Mouse (Mus musculus) midbrain, embryonic 12.5 days (tissue): ENCODE data around the gene Ppp1cc. TPM values are rescaled to one million over a fixed set of nuclear protein-coding genes. Genes with fewer than 3 reads are reported as not detected.
A peak's percentile ranks its signal among the peaks of the same experiment; 100 is the strongest.
"Not testable (repeated sequence)": the region's sequence is repeated elsewhere in the genome, so short reads cannot be mapped to it uniquely, and the experiment has no call there.

Experiments
- ATAC-seq: fragments of 200-750 bp; cut with Nextera tagmentation; 2 replicates; pipeline ENCODE4 v1.8.0; 2017; ENCODE audit warnings: low read depth, moderate TSS enrichment, moderate library complexity; ENCODE audit not compliant: low FRiP score
- H3K27ac ChIP-seq: fragments of 300-500 bp; sonication (generic); replicated peaks from 2 replicates; pipeline ENCODE4 v1.5.1; 2016; ENCODE audit warnings: mild to moderate bottlenecking
- H3K27me3 ChIP-seq: fragments of 300-500 bp; sonication (generic); 2 replicates; pipeline ENCODE4 v1.6.1; 2016; ENCODE audit warnings: mild to moderate bottlenecking
- H3K36me3 ChIP-seq: fragments of 300-500 bp; sonication (generic); 2 replicates; pipeline ENCODE4 v1.6.1; 2016
- H3K4me1 ChIP-seq: fragments of 300-500 bp; sonication (generic); 2 replicates; pipeline ENCODE4 v1.6.1; 2016
- H3K4me2 ChIP-seq: fragments of 300-500 bp; sonication (generic); replicated peaks from 2 replicates; pipeline ENCODE4 v1.6.1; 2016; ENCODE audit warnings: mild to moderate bottlenecking, moderate library complexity
- H3K4me3 ChIP-seq: fragments of 300-500 bp; sonication (generic); 2 replicates; pipeline ENCODE4 v1.5.1; 2016; ENCODE audit warnings: mild to moderate bottlenecking
- H3K9ac ChIP-seq: fragments of 300-500 bp; sonication (generic); replicated peaks from 2 replicates; pipeline ENCODE4 v1.6.1; 2016; ENCODE audit warnings: mild to moderate bottlenecking, moderate library complexity
- H3K9me3 ChIP-seq: fragments of 300-500 bp; sonication (generic); 2 replicates; pipeline ENCODE4 v1.6.1; 2016; ENCODE audit warnings: mild to moderate bottlenecking
- WGBS: fragments of 180-500 bp; shearing (Covaris S2); methylation state at CpG from one replicate; pipeline ENCODE4 v1.1.7; 2016; 5-methylcytosine and 5-hydroxymethylcytosine counted together
- polyA plus RNA-seq: library from polyadenylated mRNA; unstranded; fragments of >200 nt; fragmentation: Nextera tagmentation; extraction: Ambion mirVana; gene quantifications from 2 replicates; pipeline ENCODE4 v1.2.1, GENCODE M21; 2016

Gene Ppp1cc
- polyA plus RNA-seq, 1 experiment from 2014 or later, result 332 TPM

- Histone ChIP-seq H3K27me3 (no peaks in the 10 kb centered on the region), H3K27ac (peak overlapping the region; percentile 58), H3K9me3 (no peaks in the 10 kb centered on the region), H3K36me3 (no peaks in the 10 kb centered on the region), H3K9ac (peak overlapping the region; percentile 59), H3K4me2 (peak overlapping the region; percentile 67), H3K4me1 (peaks cover 17% of the 10 kb centered on the region), H3K4me3 (peak overlapping the region; percentile 38)
- WGBS, result 2% methylated on average over 20 of the region's 21 CpGs
- ATAC-seq, result peak; percentile 78
Observed at GRCm38 (mm10) chr5:122209591-122210368, 51.7 kb downstream of the Ppp1cc start.

- no peak overlapping the region for H3K27ac ChIP-seq
- no peaks in the 10 kb centered on the region for H3K27me3 ChIP-seq
- peaks cover 17% of the 10 kb centered on the region for H3K4me1 ChIP-seq
- H3K9ac ChIP-seq, result no peak overlapping the region
- no peak for ATAC-seq
- H3K9me3 ChIP-seq, result no peaks in the 10 kb centered on the region
- no peaks in the 10 kb centered on the region for H3K36me3 ChIP-seq
- peak overlapping the region; percentile 67 for H3K4me2 ChIP-seq
- no peak overlapping the region for H3K4me3 ChIP-seq
- WGBS, result 89% methylated on average over 8 of the region's 8 CpGs
Observed at GRCm38 (mm10) chr5:122210890-122211289, 52.8 kb downstream of the Ppp1cc start.

- H3K9ac ChIP-seq, result no peak overlapping the region
- H3K4me1 ChIP-seq, result peaks cover 17% of the 10 kb centered on the region
- ATAC-seq, result no peak
- WGBS, result 91% methylated on average over 8 of the region's 8 CpGs
- no peaks in the 10 kb centered on the region for H3K27me3 ChIP-seq
- no peak overlapping the region for H3K4me2 ChIP-seq
- no peaks in the 10 kb centered on the region for H3K9me3 ChIP-seq
- no peak overlapping the region for H3K4me3 ChIP-seq
- no peak overlapping the region for H3K27ac ChIP-seq
- H3K36me3 ChIP-seq, result no peaks in the 10 kb centered on the region
Observed at GRCm38 (mm10) chr5:122212125-122212524, 54.0 kb downstream of the Ppp1cc start.

- WGBS, result 92% methylated on average over 1 of the region's 1 CpGs
- H3K27ac ChIP-seq, ATAC-seq, H3K4me3 ChIP-seq, H3K27me3 ChIP-seq, H3K9me3 ChIP-seq, H3K36me3 ChIP-seq, H3K9ac ChIP-seq, H3K4me2 ChIP-seq: not testable (repeated sequence)
- peaks cover 17% of the 10 kb centered on the region for H3K4me1 ChIP-seq
Observed at GRCm38 (mm10) chr5:122212820-122213219, 54.7 kb downstream of the Ppp1cc start.

GRCm38 (mm10) chr5:122213861-122214260 is 55.8 kb downstream of the Ppp1cc start:
- Histone ChIP-seq H3K9me3 (no peaks in the 10 kb centered on the region), H3K4me2 (no peak overlapping the region), H3K27me3 (no peaks in the 10 kb centered on the region), H3K4me3 (no peak overlapping the region), H3K9ac (no peak overlapping the region), H3K36me3 (no peaks in the 10 kb centered on the region), H3K27ac (no peak overlapping the region), H3K4me1 (peaks cover 15% of the 10 kb centered on the region)
- WGBS, result 95% methylated on average over 6 of the region's 6 CpGs
- ATAC-seq, result no peak

- no peak overlapping the region for H3K9ac ChIP-seq
- WGBS, result 91% methylated on average over 6 of the region's 6 CpGs
- no peak overlapping the region for H3K4me3 ChIP-seq
- no peaks in the 10 kb centered on the region for H3K36me3 ChIP-seq
- ATAC-seq, result no peak
- H3K27ac ChIP-seq, result no peak overlapping the region
- no peaks in the 10 kb centered on the region for H3K27me3 ChIP-seq
- no peaks in the 10 kb centered on the region for H3K9me3 ChIP-seq
- no peak overlapping the region for H3K4me2 ChIP-seq
- H3K4me1 ChIP-seq, result peaks cover 7% of the 10 kb centered on the region; the same call in 1 of the 2 replicates
Observed at GRCm38 (mm10) chr5:122217636-122218035, 59.6 kb downstream of the Ppp1cc start.

- H3K27ac ChIP-seq, result no peak overlapping the region
- no peak overlapping the region for H3K9ac ChIP-seq
- no peaks in the 10 kb centered on the region for H3K27me3 ChIP-seq
- H3K36me3 ChIP-seq, result no peaks in the 10 kb centered on the region
- no peak for ATAC-seq
- H3K9me3 ChIP-seq, result no peaks in the 10 kb centered on the region
- H3K4me2 ChIP-seq, result no peak overlapping the region
- H3K4me3 ChIP-seq, result no peak overlapping the region
- 87% methylated on average over 12 of the region's 12 CpGs for WGBS
- H3K4me1 ChIP-seq, result peaks cover 8% of the 10 kb centered on the region; the same call in 1 of the 2 replicates
Observed at GRCm38 (mm10) chr5:122218109-122218905, 60.2 kb downstream of the Ppp1cc start.

- H3K9me3 ChIP-seq, result no peaks in the 10 kb centered on the region
- no peak overlapping the region for H3K4me3 ChIP-seq
- no peaks in the 10 kb centered on the region for H3K36me3 ChIP-seq
- peaks cover 8% of the 10 kb centered on the region; the same call in 1 of the 2 replicates for H3K4me1 ChIP-seq
- no peak overlapping the region for H3K9ac ChIP-seq
- H3K27me3 ChIP-seq, result no peaks in the 10 kb centered on the region
- no peak for ATAC-seq
- no peak overlapping the region for H3K27ac ChIP-seq
- WGBS, result 90% methylated on average over 7 of the region's 7 CpGs
- no peak overlapping the region for H3K4me2 ChIP-seq
Observed at GRCm38 (mm10) chr5:122218928-122219327, 60.9 kb downstream of the Ppp1cc start.

GRCm38 (mm10) chr5:122219655-122220629 is 61.9 kb downstream of the Ppp1cc start:
- Histone ChIP-seq H3K36me3 (no peaks in the 10 kb centered on the region), H3K4me2 (no peak overlapping the region), H3K9ac (no peak overlapping the region), H3K27me3 (no peaks in the 10 kb centered on the region), H3K9me3 (no peaks in the 10 kb centered on the region), H3K4me1 (peaks cover 8% of the 10 kb centered on the region; the same call in 1 of the 2 replicates), H3K4me3 (no peak overlapping the region), H3K27ac (no peak overlapping the region)
- no peak for ATAC-seq
- 77% methylated on average over 18 of the region's 18 CpGs for WGBS

GRCm38 (mm10) chr5:122221085-122221484 is 63.0 kb downstream of the Ppp1cc start:
- 94% methylated on average over 4 of the region's 4 CpGs for WGBS
- Histone ChIP-seq H3K4me3 (no peak overlapping the region), H3K4me2 (no peak overlapping the region), H3K9me3 (no peaks in the 10 kb centered on the region), H3K36me3 (no peaks in the 10 kb centered on the region), H3K27ac (no peak overlapping the region), H3K27me3 (no peaks in the 10 kb centered on the region), H3K4me1 (peaks cover 8% of the 10 kb centered on the region; the same call in 1 of the 2 replicates), H3K9ac (no peak overlapping the region)
- no peak for ATAC-seq

GRCm38 (mm10) chr5:122224291-122224690 is 66.2 kb downstream of the Ppp1cc start:
- Histone ChIP-seq H3K4me1 (peaks cover 8% of the 10 kb centered on the region; the same call in 1 of the 2 replicates), H3K9me3 (peaks cover 7% of the 10 kb centered on the region), H3K27ac (no peak overlapping the region), H3K9ac (no peak overlapping the region), H3K27me3 (no peaks in the 10 kb centered on the region), H3K4me2 (no peak overlapping the region), H3K36me3 (peaks cover 9% of the 10 kb centered on the region; the same call in 1 of the 2 replicates), H3K4me3 (no peak overlapping the region)
- 96% methylated on average over 2 of the region's 2 CpGs for WGBS
- ATAC-seq, result no peak
